Mouse (Mus musculus): ENCODE data around the gene Ip6k2.

GRCm38 (mm10) chr9:108852976-108853375 is 69.4 kb downstream of the Ip6k2 start, which contains the start of gene Slc26a6:
- no peak for TF ChIP-seq CTCF (conservative IDR thresholded peaks at IDR 0.05; ENCODE audit: low read length)
- no peak for TF ChIP-seq POU5F1 (IDR thresholded peaks at IDR 0.05; ENCODE audit: borderline replicate concordance, low read length)
- TF ChIP-seq NANOG (IDR thresholded peaks at IDR 0.05; ENCODE audit: borderline replicate concordance, low read length) = no peak
